Mouse (Mus musculus): ENCODE results near the gene Gprc5d. TPM values are rescaled to one million over a fixed set of nuclear protein-coding genes. Genes with fewer than 3 reads are reported as not detected.

The Gprc5d gene
- total RNA-seq (2017), result not detected in 3 replicates

- ATAC-seq (replicated peaks; ENCODE audit: insufficient number of reproducible peaks, low FRiP score, low TSS enrichment, poor library complexity, severe bottlenecking), result no peak
Observed at GRCm38 (mm10) chr6:135118183-135118582, at the start of gene Gprc5d. Gene Gprc5d (minus strand): TSS chr6:135118283.

DNA sequence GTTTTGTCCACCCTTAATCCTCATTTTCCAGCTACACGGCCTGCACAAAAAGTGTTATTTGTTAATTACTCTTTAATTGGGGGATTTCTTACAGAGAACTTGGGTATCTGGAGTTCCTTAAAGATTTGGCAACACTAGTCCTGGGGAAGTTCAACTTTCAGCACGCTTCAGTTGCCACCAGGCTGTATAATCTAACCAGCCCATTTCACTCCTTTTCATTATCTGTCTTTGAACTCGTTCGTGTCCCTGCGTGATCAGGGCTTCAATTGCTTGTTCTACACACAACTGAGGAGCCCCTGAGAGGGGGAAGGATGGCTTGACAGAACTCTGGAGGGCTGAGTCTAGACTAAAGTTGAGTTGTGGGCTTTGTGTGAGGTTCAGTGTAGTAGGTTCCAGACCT, 48.6 kb upstream of the Gprc5d start:
- ATAC-seq (replicated peaks; ENCODE audit: insufficient number of reproducible peaks, low FRiP score, low TSS enrichment, poor library complexity, severe bottlenecking), result no peak

GRCm38 (mm10) chr6:135166262-135166661, 48.2 kb upstream of the Gprc5d start:
- no peak for ATAC-seq (replicated peaks; ENCODE audit: insufficient number of reproducible peaks, low FRiP score, low TSS enrichment, poor library complexity, severe bottlenecking)

DNA sequence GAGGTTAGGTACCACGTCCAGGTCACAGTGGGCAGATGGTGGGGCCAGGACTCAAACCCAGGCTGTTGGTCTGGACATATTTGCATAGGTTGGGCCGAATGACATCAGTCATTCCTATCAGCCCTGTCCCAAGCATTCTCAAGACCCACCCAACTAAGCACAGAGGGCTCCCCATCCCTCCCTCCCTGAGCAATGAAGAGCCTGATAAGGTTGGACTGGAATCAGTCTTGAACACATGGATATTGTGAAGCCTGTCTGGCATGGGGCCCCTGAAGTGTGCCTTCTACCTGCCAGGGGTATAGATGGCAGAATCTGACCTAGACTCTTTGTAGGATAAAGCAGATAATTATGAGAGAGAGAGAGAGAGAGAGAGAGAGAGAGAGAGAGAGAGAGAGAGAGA, 47.6 kb upstream of the Gprc5d start:
- ATAC-seq (replicated peaks; ENCODE audit: insufficient number of reproducible peaks, low FRiP score, low TSS enrichment, poor library complexity, severe bottlenecking), result no peak

DNA sequence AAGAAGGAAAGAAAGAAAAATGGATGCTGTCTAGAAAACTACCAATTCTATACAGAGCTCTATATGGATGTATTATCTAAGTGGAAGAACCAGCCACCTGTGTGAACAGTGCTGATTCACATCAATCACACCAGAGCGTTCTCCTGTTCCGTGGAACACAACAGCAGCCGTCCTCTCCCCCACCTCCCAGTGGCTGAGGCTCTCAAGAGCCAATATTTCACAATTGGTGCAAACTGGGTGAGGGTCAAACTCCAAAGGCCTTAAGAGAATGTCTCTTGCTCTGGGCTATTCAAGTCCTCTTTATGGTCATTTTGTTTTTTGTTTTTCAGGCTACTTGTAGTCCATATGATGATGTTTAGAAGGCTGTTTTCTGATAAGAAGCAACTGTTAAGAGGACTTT, 47.1 kb upstream of the Gprc5d start:
- ATAC-seq (replicated peaks; ENCODE audit: insufficient number of reproducible peaks, low FRiP score, low TSS enrichment, poor library complexity, severe bottlenecking), result no peak

GRCm38 (mm10) chr6:135162861-135163260, 44.8 kb upstream of the Gprc5d start:
- ATAC-seq (replicated peaks; ENCODE audit: insufficient number of reproducible peaks, low FRiP score, low TSS enrichment, poor library complexity, severe bottlenecking), result no peak

DNA sequence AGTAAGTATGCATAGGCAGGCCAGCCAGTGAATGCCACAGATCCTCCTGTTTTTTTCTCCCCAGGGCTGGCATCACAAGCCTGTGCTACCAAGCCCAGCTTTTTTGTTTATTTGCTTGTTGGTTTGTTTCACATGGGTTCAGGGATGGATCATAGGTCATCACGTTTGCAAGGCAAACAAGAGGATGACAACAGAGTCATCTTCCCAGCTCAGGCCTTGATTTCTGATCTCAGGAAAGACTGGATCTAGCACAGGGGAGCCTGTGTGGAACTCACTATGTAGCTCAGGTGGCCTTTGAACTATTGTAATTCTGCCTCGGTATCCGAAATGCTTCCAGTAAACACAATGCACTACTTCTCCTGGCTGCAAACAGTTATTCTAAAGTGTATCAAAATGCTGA, 44.2 kb upstream of the Gprc5d start:
- no peak for ATAC-seq (replicated peaks; ENCODE audit: insufficient number of reproducible peaks, low FRiP score, low TSS enrichment, poor library complexity, severe bottlenecking)

- ATAC-seq (replicated peaks; ENCODE audit: insufficient number of reproducible peaks, low FRiP score, low TSS enrichment, poor library complexity, severe bottlenecking), result no peak
Observed at GRCm38 (mm10) chr6:135161356-135161755, 43.3 kb upstream of the Gprc5d start.

- ATAC-seq (replicated peaks; ENCODE audit: insufficient number of reproducible peaks, low FRiP score, low TSS enrichment, poor library complexity, severe bottlenecking), result no peak
Observed at GRCm38 (mm10) chr6:135158509-135158908, 40.4 kb upstream of the Gprc5d start.

- no peak for ATAC-seq (replicated peaks; ENCODE audit: insufficient number of reproducible peaks, low FRiP score, low TSS enrichment, poor library complexity, severe bottlenecking)
Observed at GRCm38 (mm10) chr6:135157496-135157895, 39.4 kb upstream of the Gprc5d start.

- no peak for ATAC-seq (replicated peaks; ENCODE audit: insufficient number of reproducible peaks, low FRiP score, low TSS enrichment, poor library complexity, severe bottlenecking)
Observed at GRCm38 (mm10) chr6:135156597-135156996, 38.5 kb upstream of the Gprc5d start.

- no peak for ATAC-seq (replicated peaks; ENCODE audit: insufficient number of reproducible peaks, low FRiP score, low TSS enrichment, poor library complexity, severe bottlenecking)
Observed at GRCm38 (mm10) chr6:135153719-135154118, 35.6 kb upstream of the Gprc5d start.

DNA sequence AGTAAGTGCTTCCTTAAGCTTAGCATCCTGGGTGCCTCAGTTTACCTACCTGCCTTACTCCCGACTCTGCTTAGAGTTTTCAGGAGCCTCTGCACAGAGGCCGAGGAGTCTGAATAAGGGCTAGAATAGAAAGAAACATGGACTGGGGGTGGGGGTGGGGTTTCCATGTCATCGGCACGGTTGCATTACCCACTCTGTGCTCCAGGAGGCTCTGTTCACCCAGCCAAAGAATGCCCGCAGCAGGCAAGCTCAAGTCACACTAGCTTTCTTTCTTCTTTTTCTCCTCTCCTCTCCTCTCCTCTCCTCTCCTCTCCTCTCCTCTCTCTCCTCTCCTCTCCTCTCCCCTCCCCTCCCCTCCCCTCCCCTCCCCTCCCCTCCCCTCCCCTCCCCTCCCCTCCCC, 32.2 kb upstream of the Gprc5d start:
- ATAC-seq (replicated peaks; ENCODE audit: insufficient number of reproducible peaks, low FRiP score, low TSS enrichment, poor library complexity, severe bottlenecking), result no peak

- ATAC-seq (replicated peaks; ENCODE audit: insufficient number of reproducible peaks, low FRiP score, low TSS enrichment, poor library complexity, severe bottlenecking), result no peak
Observed at GRCm38 (mm10) chr6:135149722-135150121, 31.6 kb upstream of the Gprc5d start.

DNA sequence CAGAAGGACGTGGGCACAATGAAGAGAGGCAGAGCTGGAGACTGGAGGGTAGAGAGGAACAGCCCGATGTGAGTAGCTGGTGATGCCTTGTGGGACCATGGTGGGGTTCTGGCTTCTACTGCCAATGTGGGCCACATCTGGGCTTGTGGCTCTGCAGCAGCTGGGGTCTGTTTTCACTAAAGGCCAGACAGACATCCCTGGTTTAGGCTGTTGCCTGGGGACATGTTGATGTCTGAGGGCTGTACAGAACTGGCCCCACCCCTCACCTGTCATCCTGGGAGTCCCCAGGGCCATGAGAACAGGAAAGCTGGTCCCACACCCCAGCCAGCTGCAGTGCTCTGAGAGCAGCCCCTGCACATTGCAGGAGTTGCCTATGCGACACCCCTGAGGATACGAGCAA, 31.1 kb upstream of the Gprc5d start:
- no peak for ATAC-seq (replicated peaks; ENCODE audit: insufficient number of reproducible peaks, low FRiP score, low TSS enrichment, poor library complexity, severe bottlenecking)

DNA sequence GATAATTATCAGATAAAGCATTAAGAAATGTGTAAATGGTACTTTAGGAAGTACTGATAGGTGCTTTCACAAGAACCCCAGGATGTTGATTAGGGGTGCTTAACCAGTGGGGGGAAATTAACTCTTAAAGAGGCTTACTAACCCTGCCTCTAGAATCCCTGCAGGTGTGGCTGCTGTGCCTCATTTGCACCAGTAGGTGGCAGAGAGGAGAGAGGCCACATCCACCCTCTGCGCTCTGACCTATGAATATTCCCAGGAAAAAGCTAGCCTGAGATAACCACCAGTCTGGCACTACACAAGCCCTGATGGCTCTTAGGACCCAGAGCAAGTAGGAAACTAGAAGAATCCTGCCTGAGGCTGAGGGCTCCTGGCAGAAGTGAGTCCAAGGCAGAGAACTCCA, 30.4 kb upstream of the Gprc5d start:
- ATAC-seq (replicated peaks; ENCODE audit: insufficient number of reproducible peaks, low FRiP score, low TSS enrichment, poor library complexity, severe bottlenecking), result no peak

DNA sequence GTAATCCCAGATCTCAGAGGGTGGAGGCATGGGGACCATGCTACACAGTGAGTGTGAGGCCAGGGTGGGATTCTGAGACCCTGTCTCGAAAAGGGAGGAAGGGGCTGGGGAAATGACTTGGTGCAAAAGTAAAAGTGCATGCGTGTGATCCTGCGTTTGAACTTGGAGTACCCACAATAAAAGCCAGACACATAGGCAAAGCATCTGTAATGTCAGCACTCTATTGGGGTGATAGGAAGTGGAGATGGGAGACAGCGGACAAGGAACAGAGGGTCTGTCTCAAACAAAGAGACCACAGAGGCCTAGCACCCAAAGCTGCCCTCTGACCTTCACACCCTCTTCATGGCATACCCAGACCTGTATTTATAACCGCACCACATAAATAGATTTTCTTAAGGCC, 27.9 kb upstream of the Gprc5d start:
- ATAC-seq (replicated peaks; ENCODE audit: insufficient number of reproducible peaks, low FRiP score, low TSS enrichment, poor library complexity, severe bottlenecking), result no peak

DNA sequence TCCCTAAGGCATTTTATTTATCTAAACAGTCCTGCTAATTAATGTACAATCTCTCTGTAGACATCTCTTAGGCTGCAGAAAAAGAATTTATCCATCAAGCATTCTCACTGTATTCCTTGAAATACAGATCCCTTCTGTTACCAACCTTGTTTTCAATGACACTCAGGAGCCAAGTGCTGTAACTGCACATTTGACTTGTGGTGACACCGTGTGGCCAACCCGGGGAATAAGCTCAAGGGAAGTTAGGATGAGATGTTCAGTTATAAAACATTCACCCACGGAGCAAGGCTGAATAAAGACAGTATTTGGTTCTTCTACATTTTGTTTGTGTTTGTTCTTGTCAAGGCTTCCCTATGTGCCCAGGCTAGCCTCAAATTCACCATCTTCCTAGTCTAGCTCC, 26.4 kb upstream of the Gprc5d start:
- no peak for ATAC-seq (replicated peaks; ENCODE audit: insufficient number of reproducible peaks, low FRiP score, low TSS enrichment, poor library complexity, severe bottlenecking)

DNA sequence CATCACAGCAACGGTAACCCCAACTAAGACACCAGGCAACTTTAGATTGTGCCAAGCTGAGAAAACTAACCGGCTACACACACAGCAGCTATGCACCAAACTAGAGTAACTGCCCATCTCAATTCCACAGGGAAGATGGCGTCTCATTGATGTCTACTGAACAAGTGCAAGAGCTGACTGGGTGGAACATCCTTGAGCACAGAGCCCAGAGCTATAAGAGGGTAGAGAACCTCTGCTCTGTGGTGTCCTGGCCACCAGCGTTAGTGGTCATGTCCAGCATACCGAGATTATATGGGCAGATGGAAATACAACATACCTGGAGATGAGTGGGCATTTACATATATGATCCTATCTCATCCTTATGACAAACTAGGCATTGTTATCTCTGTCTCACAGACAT, 25.1 kb upstream of the Gprc5d start:
- ATAC-seq (replicated peaks; ENCODE audit: insufficient number of reproducible peaks, low FRiP score, low TSS enrichment, poor library complexity, severe bottlenecking), result no peak

DNA sequence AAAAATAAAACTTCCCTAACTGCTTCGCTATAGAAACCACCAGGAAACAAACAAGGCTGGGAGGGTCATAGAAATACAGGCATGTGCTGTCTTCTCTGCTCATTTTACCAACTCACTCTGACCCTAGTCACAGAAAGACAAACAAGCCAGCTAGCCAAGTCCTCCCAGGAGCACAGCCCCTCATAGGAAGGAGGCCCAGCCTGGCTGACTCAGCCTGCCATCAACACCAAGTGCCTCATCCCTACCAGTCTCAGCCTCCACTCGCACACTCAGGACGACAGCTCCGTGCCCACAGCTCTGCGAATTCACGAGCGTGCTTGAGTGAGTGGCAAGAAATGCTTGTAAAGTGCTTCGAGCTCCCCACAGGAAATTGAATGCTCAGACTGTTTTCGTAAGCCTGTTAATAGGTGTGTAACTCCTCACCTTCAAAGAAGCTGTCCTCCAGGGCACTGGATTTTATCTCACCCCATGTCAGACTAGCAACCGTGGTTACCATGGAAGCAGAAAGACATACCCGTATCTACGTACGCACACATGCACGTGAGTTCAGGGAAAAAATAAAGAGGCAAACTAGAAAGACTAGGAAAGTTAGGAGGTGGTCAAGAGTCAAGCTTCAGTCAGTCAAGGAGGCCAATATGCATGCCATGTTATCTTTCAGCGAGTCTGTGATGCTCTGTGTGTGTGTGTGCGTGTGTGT, 23.5 kb upstream of the Gprc5d start:
- ATAC-seq (replicated peaks; ENCODE audit: insufficient number of reproducible peaks, low FRiP score, low TSS enrichment, poor library complexity, severe bottlenecking), result no peak

GRCm38 (mm10) chr6:135138746-135139145, 20.7 kb upstream of the Gprc5d start:
- no peak for ATAC-seq (replicated peaks; ENCODE audit: insufficient number of reproducible peaks, low FRiP score, low TSS enrichment, poor library complexity, severe bottlenecking)
